Mouse (Mus musculus): ENCODE results near the gene Ntsr2.
"Not testable (repeated sequence)": the region's sequence is repeated elsewhere in the genome, so short reads cannot be mapped to it uniquely, and the experiment has no call there.

Ntsr2 gene

DNA sequence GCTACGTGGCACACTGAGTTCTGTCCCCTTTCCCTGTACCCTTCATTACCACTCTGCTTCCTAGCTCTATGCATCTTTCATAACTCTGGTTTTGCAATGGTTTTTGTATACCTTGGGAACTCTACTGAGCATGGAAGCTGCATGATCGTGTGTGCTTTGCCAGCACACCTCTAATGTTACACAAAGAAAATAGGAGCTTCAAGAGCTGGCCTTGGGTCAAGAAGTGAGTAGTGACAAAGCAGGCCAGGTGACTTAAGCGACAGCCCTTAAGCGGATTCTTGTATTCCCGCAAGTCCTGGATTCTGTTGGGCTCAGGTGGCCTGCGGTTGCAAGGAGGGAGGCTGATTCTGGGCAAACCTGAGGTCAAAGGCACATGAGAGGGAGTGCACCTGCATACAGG is 4.9 kb upstream of the Ntsr2 start:
- no peak for DNase-seq (ENCODE audit: low read depth, low spot score)

DNA sequence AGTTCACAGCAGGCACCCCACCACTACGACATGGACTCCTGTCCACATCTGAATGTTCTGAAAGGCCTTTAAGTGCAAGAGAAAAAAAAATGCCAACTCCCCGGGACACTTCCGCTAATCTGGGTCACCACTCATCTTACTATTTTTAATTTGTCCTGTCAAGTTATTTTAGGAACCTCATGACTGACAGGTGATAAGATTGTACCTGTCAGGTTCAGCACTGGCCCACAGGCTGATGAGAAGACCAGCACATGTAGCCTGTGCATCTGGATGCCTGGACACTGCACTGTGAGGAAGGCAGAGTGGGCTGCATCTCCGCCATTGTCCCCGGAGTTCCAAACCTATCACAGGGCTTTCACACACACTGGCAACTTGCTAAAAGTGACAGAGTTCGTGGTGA is 3.4 kb upstream of the Ntsr2 start:
- DNase-seq (ENCODE audit: low read depth, low spot score), result no peak

DNA sequence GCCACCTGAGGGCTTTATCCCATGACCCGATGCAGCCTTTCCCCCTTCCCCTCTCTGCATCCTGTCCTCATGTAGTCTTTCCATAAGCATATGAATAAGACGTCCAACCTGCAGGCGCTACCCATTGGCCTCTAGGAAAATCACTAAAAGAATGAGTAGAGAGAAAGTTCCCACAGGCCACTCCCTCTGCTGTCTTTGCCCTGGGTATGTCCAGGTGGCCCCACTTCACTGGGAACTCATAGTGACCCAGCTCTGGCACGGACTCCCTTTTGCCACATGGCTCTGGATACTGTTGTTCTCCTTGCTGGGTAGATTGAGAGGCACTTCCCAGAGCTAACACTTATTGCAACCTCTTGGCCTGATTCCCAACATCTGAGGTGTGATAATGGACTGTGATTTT is 2.4 kb downstream of the Ntsr2 start:
- DNase-seq (ENCODE audit: low read depth, low spot score), result no peak

DNA sequence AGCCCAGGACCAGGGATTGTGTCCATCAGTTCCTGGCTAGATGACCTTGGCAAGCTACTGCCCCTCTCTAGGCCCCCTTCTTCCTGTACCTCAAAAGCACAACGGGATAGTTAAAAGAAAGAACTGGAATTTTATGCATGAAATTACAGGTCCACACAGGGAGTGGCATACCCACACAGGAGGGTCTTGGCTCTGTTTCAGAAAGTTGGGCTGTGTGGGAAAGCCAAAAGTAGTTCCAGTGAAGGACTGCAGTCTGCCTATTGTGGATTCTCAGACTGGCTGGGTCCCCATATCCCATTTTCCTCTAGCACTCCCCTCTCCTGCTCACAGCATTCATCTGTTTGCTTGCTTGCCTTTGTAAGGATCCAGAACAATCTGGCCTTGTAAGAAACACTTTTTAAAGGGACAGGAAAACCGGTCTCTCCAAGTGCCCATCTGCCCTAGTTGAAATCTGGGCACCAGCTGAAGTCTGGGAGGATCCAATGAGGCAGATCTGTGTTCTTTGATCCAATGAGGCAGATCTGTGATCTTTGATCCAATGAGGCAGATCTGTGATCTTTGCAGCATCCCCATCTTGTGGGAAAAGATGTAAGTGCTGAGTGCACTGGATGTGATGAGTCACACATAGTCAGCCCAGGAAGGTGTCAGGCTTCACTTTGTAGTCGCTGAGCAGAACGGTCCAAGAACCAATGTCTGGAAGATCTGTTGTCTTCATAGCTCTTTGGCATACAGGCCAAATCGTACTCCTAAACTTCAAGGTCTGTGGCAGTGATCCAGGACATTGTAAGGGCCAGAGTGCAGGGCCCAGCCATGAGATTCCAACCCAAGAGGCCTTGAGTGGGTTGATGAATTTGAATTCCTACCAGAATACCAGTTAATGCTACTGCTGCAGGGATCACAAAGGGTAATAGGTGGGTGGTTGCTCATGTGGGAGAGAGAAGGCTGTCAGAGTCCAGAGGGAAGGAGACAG is 4.0 kb downstream of the Ntsr2 start:
- no peak for DNase-seq (ENCODE audit: low read depth, low spot score)

DNA sequence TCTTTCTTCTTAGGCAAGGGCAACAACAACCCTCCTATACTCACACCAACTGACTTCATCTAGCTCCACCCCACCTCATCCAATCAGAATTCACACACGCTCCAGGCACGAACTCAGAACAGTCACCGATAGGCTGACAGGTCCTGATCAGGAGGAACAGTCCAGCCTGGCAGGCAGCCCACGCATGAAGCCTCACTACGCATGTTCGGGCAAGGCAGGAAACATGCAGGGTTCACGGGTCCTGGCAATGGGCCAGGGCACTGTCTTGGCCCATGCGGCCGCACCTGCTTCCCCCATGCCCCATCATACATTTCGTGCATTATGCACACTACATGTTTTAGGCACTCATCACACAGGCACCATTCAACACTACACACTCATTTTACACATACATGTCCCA is 8.3 kb downstream of the Ntsr2 start:
- no peak for DNase-seq (ENCODE audit: low read depth, low spot score)

DNA sequence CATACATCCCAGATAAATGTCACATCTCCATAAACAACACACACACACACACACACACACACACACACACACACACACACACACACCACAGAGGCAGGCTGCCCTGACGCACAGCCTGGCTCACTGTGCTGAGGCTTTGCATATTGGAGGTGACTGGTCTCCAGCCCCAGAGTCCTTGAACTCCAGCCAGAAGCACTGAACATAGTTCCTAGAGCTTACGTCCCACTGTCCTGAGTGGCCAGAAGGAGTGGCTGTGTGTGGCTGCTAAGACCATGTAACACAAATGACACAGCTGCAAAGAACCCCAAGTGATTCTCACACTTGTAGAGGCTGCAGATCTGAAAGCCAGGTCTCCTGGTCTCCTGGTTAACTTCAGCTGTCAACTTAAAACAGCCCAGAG is 8.8 kb downstream of the Ntsr2 start:
- no peak for DNase-seq (ENCODE audit: low read depth, low spot score)

DNA sequence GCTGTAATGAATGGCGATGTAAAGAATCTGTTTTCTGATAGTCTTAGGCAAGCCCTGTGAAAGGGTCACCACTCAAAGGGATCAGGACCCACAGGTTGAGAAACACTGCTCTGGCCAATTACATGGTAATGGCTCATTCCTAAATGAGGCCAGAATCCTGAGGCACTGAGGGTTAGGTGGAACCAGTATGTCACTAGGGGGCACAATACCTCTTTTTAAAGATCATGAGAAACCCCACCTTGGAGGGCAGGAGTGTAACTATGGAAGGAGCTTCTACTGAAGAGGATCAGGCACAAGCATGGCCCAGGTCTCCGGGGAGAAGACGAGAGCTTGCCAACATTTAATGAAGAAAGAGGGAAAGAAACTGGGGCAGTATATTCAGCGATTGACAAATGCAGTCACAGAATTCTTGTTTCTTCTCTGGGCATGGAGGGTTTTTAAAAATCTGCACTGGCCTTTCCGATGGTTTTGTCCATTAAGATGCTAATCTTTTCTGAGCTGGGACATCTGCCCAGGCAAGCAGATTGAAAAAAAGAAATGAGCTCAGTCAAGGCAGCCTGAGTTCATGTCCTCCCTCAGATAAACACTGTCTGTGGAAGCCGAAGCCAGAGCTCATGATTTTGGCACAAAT is 9.9 kb downstream of the Ntsr2 start:
- DNase-seq (ENCODE audit: low read depth, low spot score), result no peak

DNA sequence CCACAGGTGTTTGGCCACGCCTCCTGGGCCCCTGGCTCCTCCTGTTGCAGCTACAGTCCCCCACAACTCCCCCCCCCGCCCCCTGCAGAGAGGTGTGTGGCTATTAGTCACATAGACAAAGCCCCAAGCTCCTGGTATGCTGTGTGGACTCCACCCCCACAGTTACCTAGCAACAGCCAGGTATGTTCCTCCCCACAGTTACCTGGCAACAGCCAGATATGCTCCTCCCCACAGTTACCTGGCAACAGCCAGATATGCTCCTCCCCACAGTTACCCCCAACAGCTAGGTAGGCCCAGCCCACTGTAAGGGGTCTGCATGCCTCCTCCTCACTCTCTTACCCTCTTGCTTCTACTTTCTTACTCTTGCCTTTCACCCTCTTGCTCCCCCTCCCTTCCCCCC is 11.8 kb downstream of the Ntsr2 start:
- DNase-seq (ENCODE audit: low read depth, low spot score), result no peak

DNA sequence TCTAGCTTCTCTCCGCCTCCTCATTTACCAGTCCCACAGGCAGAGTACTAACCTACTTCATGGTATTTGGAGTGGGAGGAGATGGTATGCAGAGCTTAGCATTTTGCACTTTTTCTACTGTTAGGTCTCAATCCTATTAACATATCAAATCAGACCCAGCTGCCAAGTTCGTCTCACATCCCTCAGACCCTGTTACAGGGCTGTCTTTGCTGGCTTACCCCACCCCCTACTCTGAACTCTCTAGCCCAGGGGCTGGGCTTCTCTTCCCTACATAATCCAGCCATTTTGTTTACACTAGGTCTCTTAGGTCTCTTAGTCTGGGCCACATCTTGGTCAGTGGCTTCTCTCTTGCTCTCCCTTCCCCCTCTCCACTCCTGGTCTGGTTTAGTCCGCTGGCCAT is 16.0 kb downstream of the Ntsr2 start:
- no peak for DNase-seq (ENCODE audit: low read depth, low spot score)

DNA sequence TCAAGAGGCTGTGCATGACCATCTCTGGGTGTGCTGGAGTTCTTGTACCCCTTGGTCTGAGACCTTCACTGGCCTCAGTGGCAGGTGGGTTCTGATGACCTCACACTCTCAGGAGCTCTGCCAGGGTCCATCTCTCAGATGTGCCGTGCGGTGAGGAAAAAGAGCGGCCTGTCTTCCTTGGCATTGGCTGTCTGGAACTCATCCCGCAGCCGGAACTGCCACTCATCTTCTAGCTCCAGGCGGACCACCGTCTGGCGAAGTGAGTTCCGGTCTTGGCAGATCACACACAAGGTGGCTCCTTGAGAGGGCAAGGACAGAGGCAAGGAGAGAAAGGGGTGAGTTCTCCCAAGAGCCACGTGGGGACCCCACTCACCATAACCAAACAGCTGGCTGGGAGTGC is 19.1 kb downstream of the Ntsr2 start:
- no peak for DNase-seq (ENCODE audit: low read depth, low spot score)

DNA sequence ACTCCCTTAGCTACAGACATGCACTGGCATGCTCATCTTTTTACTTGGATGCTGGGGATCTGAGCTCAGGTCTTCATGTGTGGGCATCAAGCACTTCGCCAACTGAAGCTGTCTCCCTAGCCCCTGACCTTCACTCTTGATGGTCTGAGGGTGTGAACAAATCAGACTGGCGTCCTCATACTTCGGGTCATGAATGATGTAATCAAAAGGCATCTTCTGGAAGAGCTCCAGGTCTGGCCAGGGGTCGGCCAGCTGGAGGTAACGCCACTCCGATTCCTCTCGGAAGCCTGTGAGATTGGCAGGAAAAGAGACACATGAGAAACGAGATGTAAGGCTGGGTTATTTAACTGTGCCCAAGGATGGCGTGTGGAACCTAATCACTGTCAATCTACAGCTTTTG is 37.4 kb downstream of the Ntsr2 start:
- DNase-seq (ENCODE audit: low read depth, low spot score), result no peak

DNA sequence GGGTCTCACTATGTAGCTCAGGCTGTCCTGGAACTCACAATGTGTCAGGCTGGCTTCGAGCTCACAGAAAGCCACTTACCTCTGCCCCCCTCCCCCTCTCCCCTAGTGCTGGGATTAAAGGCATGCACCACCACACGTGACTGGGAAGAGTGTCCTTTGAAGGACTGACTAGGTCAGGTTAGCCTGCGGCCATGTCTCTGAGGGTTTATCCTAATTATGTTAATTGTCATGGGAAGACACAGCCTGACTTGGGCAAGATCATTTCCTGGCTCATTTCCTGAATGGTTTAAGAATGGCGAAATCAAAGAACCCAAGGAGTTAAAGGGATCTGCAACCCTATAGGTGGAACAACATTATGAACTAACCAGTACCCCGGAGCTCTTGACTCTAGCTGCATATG is 41.6 kb downstream of the Ntsr2 start:
- DNase-seq (ENCODE audit: low read depth, low spot score), result no peak

DNA sequence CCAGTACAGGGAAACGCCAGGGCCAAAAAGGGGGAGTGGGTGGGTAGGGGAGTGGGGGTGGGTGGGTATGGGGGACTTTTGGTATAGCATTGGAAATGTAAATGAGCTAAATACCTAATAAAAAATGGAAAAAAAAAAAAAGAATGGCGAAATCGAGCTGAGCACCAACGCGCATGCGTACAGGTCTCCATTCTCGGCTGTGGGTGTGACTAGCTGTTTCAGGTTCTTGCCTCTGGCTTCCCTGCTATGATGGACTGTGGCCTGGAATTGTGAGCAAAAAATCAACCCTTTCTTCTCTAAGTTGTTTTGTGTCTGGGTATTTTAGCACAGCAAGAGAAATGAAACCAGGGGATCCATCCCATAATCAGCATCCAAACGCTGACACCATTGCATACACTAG is 42.1 kb downstream of the Ntsr2 start:
- DNase-seq (ENCODE audit: low read depth, low spot score), result not testable (repeated sequence)

DNA sequence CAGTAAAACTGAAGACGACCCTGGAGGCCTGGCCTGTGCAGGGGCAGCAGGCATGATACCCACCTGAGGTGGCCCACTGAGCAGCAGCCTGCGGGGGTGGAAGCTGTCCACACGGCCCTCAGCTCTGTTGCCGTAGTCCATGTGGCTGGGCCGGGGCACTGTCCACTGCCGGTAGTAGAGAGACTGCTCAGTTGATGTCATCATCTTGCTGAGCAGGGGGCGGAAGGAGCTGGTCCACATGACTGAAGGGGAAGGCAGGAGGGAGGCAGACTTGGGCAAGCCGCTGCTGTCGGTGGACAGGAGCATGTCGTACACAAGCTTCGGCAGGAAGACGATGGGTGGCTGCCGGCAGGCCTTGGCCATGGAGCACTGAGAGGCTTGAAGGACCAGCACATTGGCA is 43.0 kb downstream of the Ntsr2 start:
- DNase-seq (ENCODE audit: low read depth, low spot score), result no peak

DNA sequence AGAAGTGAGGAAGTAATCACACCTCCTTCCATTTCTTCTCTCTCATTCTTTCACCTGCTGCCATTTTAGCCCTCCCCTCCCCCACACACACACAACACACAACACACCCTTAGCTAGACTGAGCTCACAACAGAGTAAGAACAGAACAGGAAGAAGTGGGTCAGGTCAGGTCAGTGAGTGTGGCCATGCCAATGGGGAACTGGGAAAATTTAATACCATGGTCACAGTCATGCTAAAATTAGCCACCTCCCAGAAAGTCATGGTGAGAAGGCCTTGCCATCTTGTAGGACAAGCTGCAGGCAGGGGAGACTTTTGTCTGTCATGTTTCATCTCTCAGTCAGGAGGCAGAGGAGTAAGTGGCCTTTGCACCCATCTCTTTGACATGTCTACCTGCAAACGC is 45.5 kb downstream of the Ntsr2 start:
- no peak for DNase-seq (ENCODE audit: low read depth, low spot score)

All from brain, embryonic 18.5 days (tissue).